Mouse (Mus musculus) heart, embryonic 11.5 days (tissue): Measurements from ENCODE around the gene Cadps2. TPM values are rescaled to one million over a fixed set of nuclear protein-coding genes. Genes with fewer than 3 reads are reported as not detected.

Source experiments
- ATAC-seq: fragments of 200-750 bp; cut with Nextera tagmentation; replicated peaks from 2 replicates; pipeline ENCODE4 v1.8.0; 2017; ENCODE audit warnings: moderate library complexity; ENCODE audit not compliant: insufficient number of reproducible peaks, low FRiP score, low TSS enrichment
- H3K27ac ChIP-seq: fragments of 300-500 bp; sonication (generic); 2 replicates; pipeline ENCODE4 v1.5.1; 2014; ENCODE audit warnings: mild to moderate bottlenecking, low read depth, low read length
- H3K27me3 ChIP-seq: fragments of 300-500 bp; sonication (generic); 2 replicates; pipeline ENCODE4 v1.6.1; 2014; ENCODE audit warnings: mild to moderate bottlenecking, low read length, mixed read lengths; ENCODE audit not compliant: control insufficient read depth, insufficient read depth
- H3K36me3 ChIP-seq: fragments of 300-500 bp; sonication (generic); 2 replicates; pipeline ENCODE4 v1.6.1; 2014; ENCODE audit warnings: mild to moderate bottlenecking, low read length, moderate library complexity, mixed read lengths; ENCODE audit not compliant: control insufficient read depth, insufficient read depth
- H3K4me1 ChIP-seq: fragments of 300-500 bp; sonication (generic); 2 replicates; pipeline ENCODE4 v1.6.1; 2014; ENCODE audit warnings: low read length; ENCODE audit not compliant: control insufficient read depth, insufficient read depth
- H3K4me2 ChIP-seq: fragments of 300-500 bp; sonication (generic); 2 replicates; pipeline ENCODE4 v1.6.1; 2014; ENCODE audit warnings: mild to moderate bottlenecking, moderate library complexity
- H3K4me3 ChIP-seq: fragments of 300-500 bp; sonication (generic); 2 replicates; pipeline ENCODE4 v1.5.1; 2014; ENCODE audit warnings: low read depth, low read length
- H3K9ac ChIP-seq: fragments of 300-500 bp; sonication (generic); 2 replicates; pipeline ENCODE4 v1.6.1; 2014; ENCODE audit warnings: mild to moderate bottlenecking, low read depth, low read length, moderate library complexity
- H3K9me3 ChIP-seq: fragments of 300-500 bp; sonication (generic); replicated peaks from 2 replicates; pipeline ENCODE4 v1.6.1; 2016; ENCODE audit warnings: low read length; ENCODE audit not compliant: control insufficient read depth
- WGBS: fragments of 180-500 bp; shearing (Covaris S2); extraction: QIAGEN DNeasy Blood & Tissue Kit; methylation state at CpG from one replicate; pipeline ENCODE4 v1.1.7; 2014; ENCODE audit not compliant: insufficient replicate concordance; 5-methylcytosine and 5-hydroxymethylcytosine counted together
- polyA plus RNA-seq: library from polyadenylated mRNA; unstranded; fragments of >200 nt; fragmentation: Nextera tagmentation; extraction: Ambion mirVana; gene quantifications from 2 replicates; pipeline ENCODE4 v1.2.1, GENCODE M21; 2014

The Cadps2 gene
- polyA plus RNA-seq, 1 experiment from 2014 or later, result 1.2 TPM

GRCm38 (mm10) chr6:23243821-23244760 lies 595.1 kb downstream of the Cadps2 start:
- no peaks in the 10 kb centered on the region for H3K9me3 ChIP-seq
- 2% methylated on average over 15 of the region's 15 CpGs for WGBS
- no peak overlapping the region for H3K4me3 ChIP-seq
- H3K4me2 ChIP-seq, result no peak overlapping the region
- no peaks in the 10 kb centered on the region for H3K36me3 ChIP-seq
- H3K4me1 ChIP-seq, result peaks cover 5% of the 10 kb centered on the region; the same call in 1 of the 2 replicates
- H3K9ac ChIP-seq, result no peak overlapping the region
- H3K27me3 ChIP-seq, result peaks cover 63% of the 10 kb centered on the region
- no peak for ATAC-seq
- H3K27ac ChIP-seq, result no peak overlapping the region

Other genes with a start within 250 kb of the Cadps2 start
- gene Rnf133, start 189.1 kb downstream of the Cadps2 start, polyA plus RNA-seq, result not detected in 2 replicates
- gene Rnf148, start 184.3 kb downstream of the Cadps2 start, polyA plus RNA-seq, result not detected in 2 replicates
- not detected in 2 replicates for gene Tas2r118, start 130.6 kb upstream of the Cadps2 start, polyA plus RNA-seq